Mouse (Mus musculus) embryonic facial prominence, embryonic 14.5 days (tissue): ENCODE measurements at regions not wholly inside any gene's neighbourhood (a gene's known extent, or its start where the extent isn't known, plus 50 kb on each side); places are given as distances from the start of the nearest gene placed in this dataset.
A peak's percentile ranks its signal among the peaks of the same experiment; 100 is the strongest.

Experiments
- ATAC-seq: fragments of 200-750 bp; cut with Nextera tagmentation; 2 replicates; pipeline ENCODE4 v1.8.0; 2017; ENCODE audit warnings: low read depth, moderate number of reproducible peaks, moderate TSS enrichment
- DNase-seq: peaks from one replicate; pipeline ENCODE4 v3.0.0-alpha.2; 2015; ENCODE audit warnings: low spot score
- H3K27ac ChIP-seq: fragments of 300-500 bp; sonication (generic); replicated peaks from 2 replicates; pipeline ENCODE4 v1.5.1; 2014; ENCODE audit warnings: low read depth, mild to moderate bottlenecking, low read length, moderate library complexity
- H3K27me3 ChIP-seq: fragments of 300-500 bp; sonication (generic); replicated peaks from 2 replicates; pipeline ENCODE4 v1.6.1; 2014; ENCODE audit warnings: low read length; ENCODE audit not compliant: control insufficient read depth, insufficient read depth
- H3K36me3 ChIP-seq: fragments of 300-500 bp; sonication (generic); 2 replicates; pipeline ENCODE4 v1.6.1; 2014; ENCODE audit warnings: low read length, mixed read lengths; ENCODE audit not compliant: control insufficient read depth, insufficient read depth
- H3K4me1 ChIP-seq: fragments of 300-500 bp; sonication (generic); 2 replicates; pipeline ENCODE4 v1.6.1; 2014; ENCODE audit warnings: antibody characterized with exemption, low read length; ENCODE audit not compliant: control insufficient read depth, insufficient read depth
- H3K4me2 ChIP-seq: fragments of 300-500 bp; sonication (generic); 2 replicates; pipeline ENCODE4 v1.6.1; 2014; ENCODE audit warnings: low read depth, mild to moderate bottlenecking, low read length, moderate library complexity, mixed read lengths
- H3K4me3 ChIP-seq: fragments of 300-500 bp; sonication (generic); 2 replicates; pipeline ENCODE4 v1.5.1; 2014; ENCODE audit warnings: low read depth, mild to moderate bottlenecking, low read length
- H3K9ac ChIP-seq: fragments of 300-500 bp; sonication (generic); 2 replicates; pipeline ENCODE4 v1.6.1; 2014; ENCODE audit warnings: low read depth, mild to moderate bottlenecking, low read length, moderate library complexity, mixed read lengths
- H3K9me3 ChIP-seq: fragments of 300-500 bp; sonication (generic); 2 replicates; pipeline ENCODE4 v1.6.1; 2016; ENCODE audit warnings: low read length; ENCODE audit not compliant: control insufficient read depth
- WGBS: fragments of 180-500 bp; shearing (Covaris S2); extraction: QIAGEN DNeasy Blood & Tissue Kit; methylation state at CpG from one replicate; pipeline ENCODE4 v1.1.7; 2014; 5-methylcytosine and 5-hydroxymethylcytosine counted together

DNA sequence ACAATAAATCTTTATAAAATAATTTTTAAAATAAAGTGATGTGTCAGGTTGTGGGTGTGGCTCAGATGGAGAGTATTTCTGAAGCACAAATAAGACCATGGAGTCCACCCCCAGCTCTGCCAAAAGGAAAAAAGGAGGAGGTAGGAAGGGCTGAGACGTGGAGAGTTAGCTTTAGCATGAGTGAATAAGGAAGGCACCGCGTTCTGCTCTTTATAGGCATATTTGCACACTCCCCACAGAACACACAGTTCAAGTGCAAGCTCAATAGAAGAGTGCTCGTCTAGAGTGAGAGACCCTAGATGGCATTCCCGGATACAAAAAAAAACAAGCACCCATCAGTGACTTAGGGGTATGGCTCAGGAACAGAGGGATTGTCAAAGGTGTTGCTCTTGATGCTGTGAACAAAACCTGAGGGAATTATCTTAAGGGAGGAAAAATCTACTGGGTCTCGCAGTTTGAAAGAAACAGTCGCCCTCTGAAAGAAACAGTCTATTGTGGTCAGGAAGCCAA lies 134.2 kb downstream of the Ly86 start:
- no peak overlapping the region for H3K4me3 ChIP-seq
- H3K4me1 ChIP-seq: peaks cover 24% of the 10 kb centered on the region
- no peak overlapping the region for H3K4me2 ChIP-seq
- no peak for ATAC-seq
- H3K9me3 ChIP-seq: no peaks in the 10 kb centered on the region
- WGBS: 88% methylated on average over 7 of the region's 7 CpGs
- DNase-seq: no peak
- no peaks in the 10 kb centered on the region for H3K27me3 ChIP-seq
- no peak overlapping the region for H3K27ac ChIP-seq
- H3K36me3 ChIP-seq: no peaks in the 10 kb centered on the region
- no peak overlapping the region for H3K9ac ChIP-seq

- DNase-seq (no peak), ATAC-seq (no peak)
- no peak overlapping the region for H3K4me2 ChIP-seq
- WGBS: 60% methylated on average over 5 of the region's 5 CpGs
- H3K36me3 ChIP-seq: no peaks in the 10 kb centered on the region
- peaks cover 24% of the 10 kb centered on the region for H3K4me1 ChIP-seq
- H3K4me3 ChIP-seq: no peak overlapping the region
- H3K9ac ChIP-seq: no peak overlapping the region
- H3K9me3 ChIP-seq: no peaks in the 10 kb centered on the region
- H3K27ac ChIP-seq: peak overlapping the region; percentile 84; the same call in 1 of the 2 replicates
- H3K27me3 ChIP-seq: no peaks in the 10 kb centered on the region
Observed at GRCm38 (mm10) chr13:37481514-37481913, 136.5 kb downstream of the Ly86 start.

DNA sequence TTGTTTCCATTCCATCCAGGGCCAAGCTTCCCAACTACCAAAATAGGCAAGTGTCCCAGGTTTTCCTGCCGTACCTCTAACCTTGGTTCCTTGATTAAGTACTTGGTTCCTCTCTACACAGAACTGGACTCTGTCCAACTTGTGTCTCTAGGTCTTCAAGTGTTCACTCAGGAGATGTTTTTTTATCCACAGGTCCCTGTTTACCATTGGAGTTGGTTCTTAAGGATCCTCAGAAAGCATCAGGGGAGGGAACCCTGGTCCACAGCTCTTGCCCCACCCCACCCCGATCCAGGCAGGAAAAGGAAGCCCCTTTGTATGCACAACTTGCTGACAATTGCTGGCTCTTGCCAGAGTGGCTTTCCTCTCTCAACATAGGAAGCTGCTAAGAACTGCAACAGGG lies 137.0 kb downstream of the Ly86 start:
- WGBS: 43% methylated on average over 2 of the region's 2 CpGs
- Histone ChIP-seq H3K9ac (no peak overlapping the region), H3K36me3 (no peaks in the 10 kb centered on the region), H3K9me3 (no peaks in the 10 kb centered on the region), H3K4me3 (no peak overlapping the region), H3K27ac (peak overlapping the region; percentile 84), H3K27me3 (no peaks in the 10 kb centered on the region), H3K4me2 (no peak overlapping the region), H3K4me1 (peaks cover 21% of the 10 kb centered on the region)
- ATAC-seq (no peak), DNase-seq (no peak)

- Histone ChIP-seq H3K36me3 (no peaks in the 10 kb centered on the region), H3K27me3 (no peaks in the 10 kb centered on the region), H3K4me3 (no peak overlapping the region), H3K4me1 (peaks cover 15% of the 10 kb centered on the region), H3K9ac (peak overlapping the region; percentile 57), H3K9me3 (no peaks in the 10 kb centered on the region), H3K27ac (peak overlapping the region; percentile 84), H3K4me2 (peak overlapping the region; percentile 54)
- ATAC-seq (peak; percentile 50), DNase-seq (peak; percentile 93)
- WGBS: 14% methylated on average over 9 of the region's 10 CpGs
Observed at GRCm38 (mm10) chr13:37482589-37482988, 137.6 kb downstream of the Ly86 start.

DNA sequence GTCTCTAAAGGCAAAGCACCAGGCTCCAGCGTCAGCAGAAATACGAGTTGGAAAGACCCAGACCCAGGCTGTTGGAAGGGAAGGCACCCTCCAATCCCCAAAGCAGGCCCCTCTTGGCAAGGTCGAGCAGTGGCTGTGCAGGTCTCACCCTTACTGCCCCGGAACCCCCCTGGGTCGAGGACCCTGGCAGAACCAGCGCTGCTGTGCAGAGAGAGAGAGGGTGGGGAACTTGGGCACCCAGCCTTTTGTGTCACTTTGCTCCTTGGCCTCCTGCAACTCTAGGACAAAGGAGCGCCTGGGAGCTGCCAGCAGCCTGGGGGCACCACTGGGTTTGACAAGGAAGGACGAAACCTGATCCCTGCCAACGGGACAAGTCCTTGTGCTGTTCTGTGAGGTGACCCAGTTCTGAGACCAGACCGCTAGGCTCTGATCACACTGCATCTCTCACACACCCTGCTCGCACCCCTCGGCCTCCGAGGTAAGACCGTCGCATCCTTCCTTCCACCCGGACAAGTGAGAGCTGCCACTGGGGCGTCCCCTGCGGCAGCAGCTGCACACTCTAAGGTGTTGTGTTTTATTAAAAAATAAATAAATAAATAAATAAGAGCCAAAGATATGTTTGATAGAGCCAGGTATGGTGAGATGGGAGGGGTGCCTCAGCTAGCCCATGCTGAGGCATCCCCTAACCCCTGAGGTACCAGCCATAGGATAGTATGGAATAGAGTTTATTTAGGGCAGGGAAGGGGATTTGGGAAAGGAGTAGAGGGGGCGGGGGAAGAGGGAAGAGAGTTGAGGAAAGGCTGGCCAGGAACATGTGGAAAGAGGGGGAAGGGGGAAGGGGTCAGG lies 138.2 kb downstream of the Ly86 start:
- Histone ChIP-seq H3K4me3 (peak overlapping the region; percentile 11; the same call in 1 of the 2 replicates), H3K9me3 (no peaks in the 10 kb centered on the region), H3K27ac (peak overlapping the region; percentile 84), H3K9ac (peak overlapping the region; percentile 57), H3K27me3 (no peaks in the 10 kb centered on the region), H3K4me1 (peaks cover 12% of the 10 kb centered on the region), H3K4me2 (peak overlapping the region; percentile 54), H3K36me3 (no peaks in the 10 kb centered on the region)
- ATAC-seq: peak; percentile 62
- peak; percentile 82 for DNase-seq
- 13% methylated on average over 18 of the region's 19 CpGs for WGBS

DNA sequence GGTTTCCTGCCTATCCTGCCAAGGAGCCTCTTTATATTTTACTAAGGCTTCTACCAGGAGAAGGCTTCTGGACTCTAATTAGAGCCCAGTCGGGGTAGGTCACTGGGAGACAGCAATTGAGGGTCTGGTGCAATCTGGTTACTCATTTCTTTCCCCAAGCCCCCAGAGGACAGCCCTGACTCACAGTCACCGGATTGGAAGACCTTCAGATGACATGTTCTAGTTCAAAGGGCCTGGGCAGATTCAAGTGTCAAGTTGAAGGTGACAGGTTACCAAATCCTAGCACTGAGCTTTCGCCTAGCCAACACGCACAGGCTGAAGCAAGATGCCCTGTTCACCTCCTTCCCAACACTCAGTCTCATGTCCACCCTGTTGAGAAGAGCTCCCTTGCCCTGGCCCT lies 139.6 kb downstream of the Ly86 start:
- H3K4me1 ChIP-seq: peaks cover 9% of the 10 kb centered on the region
- no peaks in the 10 kb centered on the region for H3K9me3 ChIP-seq
- no peak overlapping the region for H3K27ac ChIP-seq
- H3K9ac ChIP-seq: no peak overlapping the region
- H3K4me2 ChIP-seq: no peak overlapping the region
- H3K27me3 ChIP-seq: no peaks in the 10 kb centered on the region
- H3K36me3 ChIP-seq: no peaks in the 10 kb centered on the region
- 78% methylated on average over 4 of the region's 4 CpGs for WGBS
- DNase-seq: no peak
- ATAC-seq: no peak
- H3K4me3 ChIP-seq: no peak overlapping the region

DNA sequence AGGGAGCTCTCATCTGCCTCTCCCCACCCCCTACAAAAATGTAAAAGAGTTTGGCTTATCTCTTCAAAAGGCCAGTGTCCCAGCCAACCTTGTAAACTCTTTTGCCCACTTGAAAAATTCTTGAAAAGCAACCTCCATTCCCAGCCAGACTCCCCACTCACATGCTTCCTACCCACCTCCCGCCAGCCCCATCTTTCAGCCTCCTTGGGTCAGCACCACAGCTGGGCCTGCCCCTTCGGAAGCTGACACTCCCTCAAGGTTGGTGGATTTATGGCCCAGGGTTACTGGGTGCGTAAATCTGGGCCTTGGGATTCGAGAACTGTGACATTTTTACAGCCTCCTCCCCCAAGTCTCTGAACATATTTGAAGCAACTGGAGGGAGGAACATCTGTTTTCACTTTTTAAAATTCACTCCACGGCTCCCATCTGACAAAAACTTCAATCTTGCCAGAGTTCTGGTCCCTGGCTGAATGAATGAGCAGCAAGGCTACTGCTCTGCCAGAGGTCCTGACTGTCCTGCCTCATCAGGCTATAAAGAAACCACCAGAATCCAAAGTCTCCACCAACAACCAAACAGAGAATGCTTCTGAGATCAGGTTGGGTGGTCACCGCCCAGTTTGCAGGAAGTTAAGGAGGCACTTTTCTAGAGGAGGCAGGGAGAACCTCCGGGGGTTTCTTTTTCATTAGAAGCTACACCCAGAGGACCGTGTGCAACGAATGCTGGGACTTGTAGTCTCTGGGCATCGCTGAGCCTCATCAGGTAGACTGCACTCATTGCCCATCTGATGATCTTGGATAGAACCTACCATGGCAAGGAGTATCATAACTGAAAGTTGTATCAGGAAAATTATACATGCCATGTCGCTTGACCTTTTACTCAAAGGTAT lies 147.3 kb downstream of the Ly86 start:
- no peak overlapping the region for H3K4me2 ChIP-seq
- ATAC-seq (peak; percentile 50; the same call in 1 of the 2 replicates), DNase-seq (peak; percentile 69)
- H3K9ac ChIP-seq: no peak overlapping the region
- 45% methylated on average over 11 of the region's 11 CpGs for WGBS
- H3K27ac ChIP-seq: peak overlapping the region; percentile 63
- H3K4me1 ChIP-seq: peaks cover 11% of the 10 kb centered on the region; the same call in 1 of the 2 replicates
- H3K36me3 ChIP-seq: no peaks in the 10 kb centered on the region
- no peaks in the 10 kb centered on the region for H3K9me3 ChIP-seq
- no peak overlapping the region for H3K4me3 ChIP-seq
- no peaks in the 10 kb centered on the region for H3K27me3 ChIP-seq

DNA sequence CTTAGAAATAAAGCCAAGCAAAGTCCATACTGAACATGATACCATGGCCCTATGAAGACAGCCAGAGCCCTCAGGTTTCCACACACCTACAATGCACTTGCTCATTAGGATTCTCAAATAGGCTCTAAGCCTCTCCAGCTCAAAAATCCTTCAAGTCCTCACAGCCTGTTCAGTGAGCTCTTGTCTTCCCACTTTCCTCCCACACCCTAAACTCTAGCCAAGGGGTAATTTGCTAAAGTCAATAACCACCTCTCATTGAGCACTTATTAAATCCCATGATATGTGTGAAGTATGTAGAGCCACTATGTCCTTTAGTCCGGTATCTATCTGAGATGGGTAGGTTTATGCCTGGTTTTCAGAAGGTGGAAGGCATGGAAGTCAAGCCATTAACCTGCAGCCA lies 148.3 kb downstream of the Ly86 start:
- WGBS: 95% methylated on average over 1 of the region's 1 CpGs
- peaks cover 11% of the 10 kb centered on the region; the same call in 1 of the 2 replicates for H3K4me1 ChIP-seq
- no peak for DNase-seq
- no peak for ATAC-seq
- no peaks in the 10 kb centered on the region for H3K27me3 ChIP-seq
- H3K36me3 ChIP-seq: no peaks in the 10 kb centered on the region
- H3K4me3 ChIP-seq: no peak overlapping the region
- H3K4me2 ChIP-seq: no peak overlapping the region
- H3K9ac ChIP-seq: no peak overlapping the region
- H3K27ac ChIP-seq: no peak overlapping the region
- no peaks in the 10 kb centered on the region for H3K9me3 ChIP-seq
